ENCODE assay signal across 18 mouse cellular contexts in the genomic region with DNA sequence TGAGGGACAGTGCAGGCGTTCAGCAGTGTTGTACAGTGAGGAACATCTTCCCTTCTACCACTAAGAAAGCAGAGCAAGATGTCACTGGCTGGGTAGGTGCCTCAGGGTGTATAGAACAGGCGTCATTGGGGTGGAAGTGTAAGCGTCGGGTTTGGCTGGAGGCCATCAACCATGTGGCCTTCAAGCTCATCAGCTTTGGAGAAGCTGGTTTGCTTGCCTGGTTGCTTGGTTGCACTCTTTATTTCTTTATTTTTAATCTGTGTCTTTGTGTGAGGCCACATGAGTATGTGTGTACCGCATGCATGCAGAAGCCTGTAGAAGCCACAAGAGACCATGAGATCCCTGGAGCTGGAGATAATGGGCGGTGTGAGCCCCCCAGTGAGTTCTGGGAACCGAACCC. TPM values are rescaled to one million over a fixed set of nuclear protein-coding genes. Genes with fewer than 3 reads are reported as not detected.
DNase-seq lines count a peak whose midpoint lies in the region; TF ChIP-seq lines count a peak whose summit lies in the region.
"Had no signal": no experiment of that assay in that cellular context is flagged by ENCODE, and none has a peak within 500 bp of the region (broad histone marks: within the 10 kb centered on the region; RNA-seq: fewer than 3 reads in every experiment).

No protein-coding gene starts in this region.

- TF ChIP-seq CTCF in cerebellum, adult 2 months (IDR thresholded peaks at IDR 0.05; ENCODE audit: borderline replicate concordance, insufficient read depth, low read depth, low read length) = no peak
- TF ChIP-seq CTCF in layer of hippocampus, adult 2 months (conservative IDR thresholded peaks at IDR 0.05) = no peak

- H3K27ac ChIP-seq in cerebellum, adult 2 months (ENCODE audit: insufficient read depth, low read length) = no peak overlapping the region
- H3K27ac ChIP-seq in layer of hippocampus, adult 2 months = peak overlapping the region; percentile 76
- H3K27ac ChIP-seq: embryonic facial prominence, embryonic 12.5 days; heart, embryonic 15.5 days; hindbrain, embryonic 13.5 days; hindbrain, postnatal 0 days had no signal

- H3K4me1 ChIP-seq in cerebellum, adult 2 months (ENCODE audit: control insufficient read depth, insufficient read depth, low read length) = peaks cover 10% of the 10 kb centered on the region
- H3K4me1 ChIP-seq: embryonic facial prominence, embryonic 12.5 days; heart, embryonic 15.5 days had no signal

- no peaks in the 10 kb centered on the region for H3K27me3 ChIP-seq in cerebellum, adult 2 months (ENCODE audit: control insufficient read depth, insufficient read depth, low read length)
- H3K27me3 ChIP-seq: embryonic facial prominence, embryonic 12.5 days; heart, embryonic 15.5 days; hindbrain, embryonic 13.5 days had no signal

- 71% methylated on average over 7 of the region's 7 CpGs for WGBS in cerebellum, adult 2 months

- no peak overlapping the region for H3K4me3 ChIP-seq in cerebellum, adult 2 months (replicated peaks; ENCODE audit: insufficient read depth, low read depth, low read length)
- H3K4me3 ChIP-seq in layer of hippocampus, adult 2 months = no peak overlapping the region
- H3K4me3 ChIP-seq: embryonic facial prominence, embryonic 12.5 days; heart, embryonic 15.5 days; hindbrain, embryonic 13.5 days had no signal

- DNase-seq in cerebellum, postnatal 10 days = peak; percentile 38 to 48
- no peak for DNase-seq in cerebellum, adult 2 months
- DNase-seq in layer of hippocampus, adult 2 months (ENCODE audit: low spot score in 2 of 2) = no peak
- DNase-seq in layer of hippocampus, postnatal 36 days = no peak
- DNase-seq in right cerebral cortex, postnatal 14 days = peak; percentile 19
- no peak for DNase-seq in right cerebral cortex, postnatal 4 days
- no peak for DNase-seq in spleen, adult 18-20 months
- DNase-seq: adrenal gland, adult 8-10 months; adrenal gland, postnatal 36 days; B cell, adult 2 months; cerebellum, adult 8-10 months; cerebellum, postnatal 25 days; gastrocnemius, postnatal 14 days; heart, postnatal 14 days had no signal

- no peak for TF ChIP-seq POLR2A in cerebellum, adult 2 months (IDR thresholded peaks at IDR 0.05; ENCODE audit: borderline replicate concordance, insufficient read depth, low read length)

RNA-seq across cellular contexts. Expression of gene Qtrt2, which starts 5.7 kb away (rescaled TPM):
- 29.6 and 32.4 TPM in 2 replicates for polyA plus RNA-seq in cerebellum, adult 2 months (2012; rRNA removed)
- total RNA-seq in layer of hippocampus, adult 2 months (2021) = 10 to 100 TPM; 38.8 to 40.7 TPM
- total RNA-seq in layer of hippocampus, postnatal 36 days (2021) = 10 to 100 TPM; 36.2 to 38.3 TPM

RNA-seq across cellular contexts. Expression of gene Ccdc191, which starts 42.7 kb away (rescaled TPM):
- polyA plus RNA-seq in cerebellum, adult 2 months (2012; rRNA removed) = 4.8 and 12.5 TPM in 2 replicates
- 1 to 10 TPM; 4.8 to 5.1 TPM for total RNA-seq in layer of hippocampus, adult 2 months (2021)
- 1 to 10 TPM; 3.5 TPM for total RNA-seq in layer of hippocampus, postnatal 36 days (2021)

RNA-seq across cellular contexts. Expression of gene Zdhhc23, which starts 47.3 kb away (rescaled TPM):
- polyA plus RNA-seq in cerebellum, adult 2 months (2012; rRNA removed) = 1.9 and 2.1 TPM in 2 replicates
- 10 to 100 TPM; 43.4 to 49.1 TPM for total RNA-seq in layer of hippocampus, adult 2 months (2021)
- total RNA-seq in layer of hippocampus, postnatal 36 days (2021) = 10 to 100 TPM; 47.1 to 47.3 TPM

Comparison
In these comparisons a context has a peak if more than half of its experiments do, and no peak if none do; other contexts are left out.
1. DNase-seq: peak in cerebellum, postnatal 10 days (2 of 2) and right cerebral cortex, postnatal 14 days (single experiment); none in cerebellum, adult 2 months (0 of 2), layer of hippocampus, adult 2 months (0 of 2), layer of hippocampus, postnatal 36 days (0 of 2), right cerebral cortex, postnatal 4 days (single experiment) and spleen, adult 18-20 months (0 of 2).